Mouse (Mus musculus): ENCODE data around the gene Tenm3.
"Not testable (repeated sequence)": the region's sequence is repeated elsewhere in the genome, so short reads cannot be mapped to it uniquely, and the experiment has no call there.

Gene Tenm3

DNA sequence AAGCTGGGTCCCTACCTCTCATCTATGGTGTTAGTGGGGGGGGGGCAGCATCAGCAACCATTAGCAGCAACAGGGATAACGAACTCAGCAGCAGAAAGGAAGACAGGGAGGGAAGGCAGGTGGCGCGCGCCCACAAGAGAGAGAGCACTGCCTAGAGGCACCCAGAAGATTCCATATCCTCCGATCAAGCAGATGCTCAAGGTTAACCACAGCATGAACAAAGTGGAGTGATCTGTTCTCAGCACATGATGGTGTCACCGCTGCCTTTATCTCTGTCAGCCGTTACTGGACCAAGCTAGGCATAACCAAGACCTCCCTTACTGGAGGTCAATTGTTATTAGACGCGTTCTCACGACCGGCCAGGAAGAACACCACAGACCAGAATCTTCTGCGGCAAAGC, 655.2 kb downstream of the Tenm3 start:
- no peak for DNase-seq

GRCm38 (mm10) chr8:48183758-48184157, 660.0 kb downstream of the Tenm3 start:
- no peak for DNase-seq

DNA sequence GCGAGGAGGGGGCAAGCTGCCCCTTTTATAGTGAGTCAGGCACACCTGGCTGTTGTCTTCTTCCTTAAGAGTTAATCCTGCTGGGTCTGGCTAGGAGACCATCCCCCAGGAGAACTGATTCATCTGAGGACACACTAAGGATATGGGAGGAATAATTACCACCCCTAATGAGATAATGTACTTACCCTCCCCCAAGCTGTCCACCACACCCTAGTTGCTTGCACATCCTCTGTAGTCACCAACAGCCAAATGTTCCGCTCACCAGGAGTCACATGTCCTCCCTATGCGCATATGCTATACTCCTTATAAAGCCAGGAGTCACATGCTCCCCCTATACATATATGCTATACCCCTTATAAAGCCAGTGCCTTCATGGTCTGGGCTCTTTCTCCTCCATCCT, 662.8 kb downstream of the Tenm3 start:
- DNase-seq, result no peak

GRCm38 (mm10) chr8:48180146-48180545, 663.6 kb downstream of the Tenm3 start:
- DNase-seq, result not testable (repeated sequence)

DNA sequence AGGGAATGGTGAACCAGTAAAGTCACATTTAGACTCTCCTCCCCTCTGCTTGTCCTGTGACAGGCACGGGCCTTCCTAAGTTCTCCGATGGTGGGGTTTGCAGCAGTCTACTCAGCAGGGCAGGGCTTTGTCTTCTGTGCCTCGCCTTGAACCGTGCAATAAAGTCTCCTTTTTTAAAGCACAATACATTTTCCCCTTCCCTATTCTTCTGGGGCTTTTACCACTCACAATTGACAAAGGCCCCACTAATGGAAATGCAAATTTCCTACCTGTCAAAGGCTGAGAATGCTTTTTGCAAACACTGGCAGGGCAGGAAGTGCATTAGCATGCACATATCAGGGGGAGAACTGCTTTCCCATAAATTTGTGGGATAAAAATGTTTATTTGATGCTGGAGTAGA, 664.8 kb downstream of the Tenm3 start:
- no peak for DNase-seq

DNA sequence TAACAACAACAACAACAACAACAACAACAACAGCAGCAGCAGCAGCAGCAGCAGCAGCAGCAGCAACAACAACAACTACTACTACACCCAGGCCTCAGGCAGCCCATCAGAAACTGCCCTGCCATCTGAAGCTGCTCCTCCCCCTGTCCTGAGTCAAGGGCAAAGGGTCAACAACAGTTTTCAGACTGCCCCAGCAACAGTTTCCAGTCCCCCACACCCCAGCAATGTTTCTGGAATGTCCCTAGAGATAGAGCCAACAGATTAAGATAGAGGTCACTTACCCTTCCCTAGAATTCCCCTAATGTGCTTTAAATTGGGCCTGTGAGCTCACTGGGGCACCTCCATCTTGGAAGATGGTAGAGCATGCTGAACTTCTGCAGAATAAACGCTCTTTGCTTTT, 665.9 kb downstream of the Tenm3 start:
- DNase-seq, result no peak

Measured in cerebellum, postnatal 10 days (tissue).